Mouse (Mus musculus) heart, embryonic 14.5 days (tissue): ENCODE results near the gene Naip6. TPM values are rescaled to one million over a fixed set of nuclear protein-coding genes. Genes with fewer than 3 reads are reported as not detected.
"Not testable (repeated sequence)": the region's sequence is repeated elsewhere in the genome, so short reads cannot be mapped to it uniquely, and the experiment has no call there.

Source experiments
- ATAC-seq: fragments of 200-750 bp; cut with Nextera tagmentation; 2 replicates; pipeline ENCODE4 v1.8.0; 2017; ENCODE audit warnings: low read depth, moderate TSS enrichment; ENCODE audit not compliant: insufficient number of reproducible peaks, insufficient read depth, low FRiP score
- H3K27ac ChIP-seq, 2 experiments: fragments of 200-500 bp in 1 of 2; fragments of 300-500 bp in 1 of 2; sonication (generic) in 1 of 2; replicated peaks in 1 of 2; 2 replicates each; pipeline ENCODE4 v1.5.1; 2012 to 2014; ENCODE audit warnings: low read depth in 2 of 2, low read length in 2 of 2, control low read depth in 1 of 2, mild to moderate bottlenecking in 1 of 2, mixed read lengths in 1 of 2; ENCODE audit not compliant: control insufficient read depth in 1 of 2, insufficient read depth in 1 of 2
- H3K27me3 ChIP-seq: fragments of 300-500 bp; sonication (generic); 2 replicates; pipeline ENCODE4 v1.6.1; 2014; ENCODE audit warnings: mild to moderate bottlenecking, low read length, control low read depth; ENCODE audit not compliant: control insufficient read depth, insufficient read depth
- H3K36me3 ChIP-seq: fragments of 300-500 bp; sonication (generic); 2 replicates; pipeline ENCODE4 v1.6.1; 2014; ENCODE audit warnings: mild to moderate bottlenecking, control low read depth, low read length, mixed read lengths; ENCODE audit not compliant: control insufficient read depth, insufficient read depth
- H3K4me1 ChIP-seq, 2 experiments: fragments of 200-500 bp in 1 of 2; fragments of 300-500 bp in 1 of 2; sonication (generic) in 1 of 2; 2 replicates each; pipeline ENCODE4 v1.6.1; 2012 to 2014; ENCODE audit warnings: low read length in 2 of 2, control low read depth in 1 of 2, mixed read lengths in 1 of 2; ENCODE audit not compliant: control insufficient read depth in 2 of 2, insufficient read depth in 2 of 2
- H3K4me2 ChIP-seq: fragments of 300-500 bp; sonication (generic); 2 replicates; pipeline ENCODE4 v1.6.1; 2014; ENCODE audit warnings: mild to moderate bottlenecking, low read length
- H3K4me3 ChIP-seq, 2 experiments: fragments of 200-500 bp in 1 of 2; fragments of 300-500 bp in 1 of 2; sonication (generic) in 1 of 2; 2 replicates each; pipeline ENCODE4 v1.5.1; 2012 to 2014; ENCODE audit warnings: low read length in 2 of 2, mild to moderate bottlenecking in 2 of 2, control low read depth in 1 of 2, low read depth in 1 of 2, moderate library complexity in 1 of 2; ENCODE audit not compliant: control insufficient read depth in 1 of 2, insufficient read depth in 1 of 2
- H3K9ac ChIP-seq: fragments of 300-500 bp; sonication (generic); 2 replicates; pipeline ENCODE4 v1.6.1; 2014; ENCODE audit warnings: mild to moderate bottlenecking, low read length
- H3K9me3 ChIP-seq: fragments of 300-500 bp; sonication (generic); 2 replicates; pipeline ENCODE4 v1.6.1; 2016; ENCODE audit warnings: low read length, control low read depth; ENCODE audit not compliant: control insufficient read depth
- WGBS: fragments of 180-500 bp; shearing (Covaris S2); extraction: QIAGEN DNeasy Blood & Tissue Kit; methylation state at CpG from one replicate; pipeline ENCODE4 v1.1.7; 2014; 5-methylcytosine and 5-hydroxymethylcytosine counted together
- polyA plus RNA-seq: library from polyadenylated mRNA; unstranded; fragments of >200 nt; fragmentation: Nextera tagmentation; extraction: Ambion mirVana; gene quantifications from 2 replicates; pipeline ENCODE4 v1.2.1, GENCODE M21; 2014

The Naip6 gene
- polyA plus RNA-seq, 1 experiment from 2014 or later, result 0.08 TPM

- H3K36me3 ChIP-seq, H3K9me3 ChIP-seq, H3K9ac ChIP-seq, H3K4me2 ChIP-seq, ATAC-seq, H3K27me3 ChIP-seq, H3K4me3 ChIP-seq, H3K27ac ChIP-seq, H3K4me1 ChIP-seq: not testable (repeated sequence)
- 86% methylated on average over 3 of the region's 3 CpGs for WGBS
Observed at GRCm38 (mm10) chr13:100322266-100322837, 4.9 kb upstream of the Naip6 start.

DNA sequence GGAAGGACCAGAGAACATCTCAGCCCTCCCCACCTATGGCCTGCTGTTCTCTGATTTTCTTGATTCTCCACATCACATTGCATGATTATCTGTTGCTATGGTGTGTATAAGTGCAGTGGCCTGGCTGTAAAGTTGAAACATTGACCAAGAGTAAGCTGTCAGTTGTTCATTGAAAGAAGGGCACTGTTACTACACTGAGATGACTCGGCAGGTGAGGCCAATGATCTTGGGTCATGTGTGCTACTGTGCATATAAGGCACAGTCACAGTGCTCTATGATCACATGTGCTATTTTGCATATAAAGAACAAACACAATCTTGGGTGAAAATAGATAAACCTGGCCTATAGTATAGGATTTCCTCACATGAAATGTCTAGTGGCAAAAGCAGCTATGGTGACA, 32.9 kb downstream of the Naip6 start:
- Histone ChIP-seq H3K4me1 (no peaks in the 10 kb centered on the region), H3K9me3 (no peaks in the 10 kb centered on the region), H3K36me3 (no peaks in the 10 kb centered on the region), H3K27ac (no peak overlapping the region), H3K4me2 (no peak overlapping the region), H3K9ac (no peak overlapping the region), H3K4me3 (no peak overlapping the region), H3K27me3 (no peaks in the 10 kb centered on the region)
- no peak for ATAC-seq
- WGBS, result 70% methylated on average over 1 of the region's 1 CpGs

DNA sequence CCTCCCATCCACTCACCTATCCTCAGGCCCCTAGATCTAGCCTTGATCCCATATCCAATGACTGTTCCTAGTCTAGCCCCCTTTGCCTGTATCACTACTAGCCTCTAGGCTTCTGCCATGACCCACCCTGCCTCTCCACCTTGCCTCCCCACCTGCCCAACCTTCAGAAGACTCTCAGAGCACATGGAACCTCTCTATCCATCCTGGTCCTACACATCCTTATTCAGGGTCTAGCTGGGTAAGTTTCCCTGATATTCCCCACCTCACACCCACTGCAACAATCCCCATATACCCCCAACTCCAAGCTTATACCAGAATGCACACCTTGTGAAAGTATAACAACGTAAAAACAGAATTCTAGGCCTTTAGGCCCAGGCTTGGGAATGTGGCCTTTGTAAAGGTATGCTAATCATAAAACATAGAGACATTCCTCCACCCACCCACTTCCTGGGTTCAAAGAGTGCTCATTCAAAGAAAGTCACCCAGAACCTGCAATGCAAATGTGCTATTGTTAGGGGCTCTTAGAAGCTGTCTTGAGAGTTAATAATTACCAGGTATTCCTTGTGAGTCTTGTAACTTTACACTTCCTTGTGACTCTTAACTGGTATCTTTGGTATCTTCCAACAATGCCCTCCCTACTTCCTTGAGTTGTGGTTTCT, 45.9 kb downstream of the Naip6 start:
- no CpG with 5 or more reads among the region's 1 CpGs for WGBS
- not testable (repeated sequence) for H3K4me2 ChIP-seq, ATAC-seq

GRCm38 (mm10) chr13:100256996-100257395, 60.5 kb downstream of the Naip6 start:
- not testable (repeated sequence) for H3K9me3 ChIP-seq, H3K4me2 ChIP-seq, H3K9ac ChIP-seq, H3K27ac ChIP-seq, ATAC-seq, H3K36me3 ChIP-seq, H3K4me1 ChIP-seq, H3K27me3 ChIP-seq, H3K4me3 ChIP-seq
- WGBS, result 57% methylated on average over 2 of the region's 2 CpGs

More for the DNA sequence above, 45.9 kb downstream of the Naip6 start:
- not testable (repeated sequence) for H3K9ac ChIP-seq, H3K27ac ChIP-seq, H3K36me3 ChIP-seq, H3K4me3 ChIP-seq, H3K27me3 ChIP-seq, H3K9me3 ChIP-seq, H3K4me1 ChIP-seq

DNA sequence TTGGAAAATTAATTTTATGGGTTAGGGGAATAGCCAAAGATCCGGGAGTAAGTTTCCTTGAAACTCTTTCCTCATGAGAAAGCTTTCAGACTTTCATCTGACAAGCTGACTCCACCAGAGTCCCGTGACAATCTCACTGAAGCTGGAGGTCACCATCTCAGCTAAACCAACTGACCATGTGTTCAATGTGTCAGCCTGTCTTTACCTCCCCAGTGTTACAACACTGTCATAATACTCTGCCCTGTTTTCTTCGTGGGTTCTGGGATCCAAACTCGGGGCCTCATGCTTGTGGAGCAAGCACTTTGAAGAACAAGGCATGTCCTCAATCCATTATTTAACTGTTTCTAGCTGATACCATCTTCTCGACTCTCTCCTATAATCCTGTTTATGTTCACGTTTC, 61.5 kb downstream of the Naip6 start:
- WGBS, result 66% methylated on average over 5 of the region's 6 CpGs
- not testable (repeated sequence) for H3K4me1 ChIP-seq, H3K4me3 ChIP-seq, H3K9me3 ChIP-seq, H3K36me3 ChIP-seq, H3K4me2 ChIP-seq, H3K27me3 ChIP-seq, ATAC-seq, H3K27ac ChIP-seq, H3K9ac ChIP-seq

- H3K27ac ChIP-seq, H3K9me3 ChIP-seq, H3K9ac ChIP-seq, H3K36me3 ChIP-seq, H3K4me3 ChIP-seq, H3K4me1 ChIP-seq, H3K27me3 ChIP-seq, H3K4me2 ChIP-seq, ATAC-seq: not testable (repeated sequence)
- WGBS, result 78% methylated on average over 2 of the region's 2 CpGs
Observed at GRCm38 (mm10) chr13:100251897-100252296, 65.6 kb downstream of the Naip6 start.

DNA sequence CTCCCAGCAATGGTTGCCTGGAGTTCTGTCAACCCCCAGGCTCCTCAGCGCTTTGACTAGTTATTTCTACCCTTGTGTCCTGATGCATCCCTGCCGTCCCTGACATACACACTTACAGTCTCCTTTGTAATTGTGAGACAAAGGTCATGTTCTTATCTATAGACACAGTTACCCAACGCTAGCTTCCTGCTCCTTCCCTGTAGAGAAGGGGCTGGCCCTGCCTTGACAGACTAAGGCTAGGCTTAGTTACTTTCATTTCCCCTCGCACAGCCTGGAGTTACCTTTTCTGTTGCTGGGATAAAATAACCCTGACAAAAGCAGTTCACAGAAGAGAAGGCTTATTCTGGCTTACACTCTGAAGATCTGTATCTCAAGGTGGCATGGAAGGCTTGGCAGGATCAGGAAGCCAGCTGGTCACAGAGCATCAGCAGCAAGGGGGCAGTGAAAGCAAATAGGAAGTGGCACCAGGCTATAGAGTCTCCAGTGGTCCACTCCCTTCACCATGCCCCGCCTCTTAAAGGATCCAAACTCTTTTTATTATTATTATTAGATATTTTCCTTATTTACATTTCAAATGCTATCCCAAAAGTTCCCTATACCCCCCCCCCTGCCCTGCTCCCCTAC, 70.5 kb downstream of the Naip6 start:
- not testable (repeated sequence) for ATAC-seq, H3K4me1 ChIP-seq, H3K9ac ChIP-seq, H3K4me2 ChIP-seq, H3K9me3 ChIP-seq, H3K27ac ChIP-seq, H3K27me3 ChIP-seq, H3K4me3 ChIP-seq, H3K36me3 ChIP-seq
- WGBS, result 61% methylated on average over 5 of the region's 5 CpGs
